Mouse (Mus musculus) ES-CJ7 (cell line): ENCODE results near the gene Gng5.

Experiments used
- DNase-seq: peaks from one replicate; pipeline ENCODE4 v3.0.0; 2011; ENCODE audit warnings: low read depth, low spot score

Gng5 gene

GRCm38 (mm10) chr3:146540521-146541273 is 41.1 kb downstream of the Gng5 start:
- no peak for DNase-seq

GRCm38 (mm10) chr3:146543632-146544031 is 44.0 kb downstream of the Gng5 start:
- DNase-seq: peak; percentile 56

- DNase-seq: no peak
Measured at GRCm38 (mm10) chr3:146554816-146555215, 55.2 kb downstream of the Gng5 start.
